Mouse (Mus musculus): ENCODE data around the gene B3gnt9. TPM values are rescaled to one million over a fixed set of nuclear protein-coding genes. Genes with fewer than 3 reads are reported as not detected.

The B3gnt9 gene
- 23.4 and 26.0 TPM in 2 replicates for polyA plus RNA-seq (2015; fragmentation: Nextera tagmentation; extraction: Ambion mirVana)

GRCm38 (mm10) chr8:105254966-105255350 lies at the start of gene B3gnt9:
Gene B3gnt9 (minus strand): TSS chr8:105255153.
- H3K4me3 ChIP-seq, result peak within 1 kb of the TSS; percentile 54
- peaks cover 36% of the 10 kb centered on the region for H3K27me3 ChIP-seq
- H3K4me2 ChIP-seq, result peak within 1 kb of the TSS; percentile 97
- H3K4me1 ChIP-seq, result peaks cover 43% of the 10 kb centered on the region
- H3K9ac ChIP-seq, result peak within 1 kb of the TSS; percentile 54
- H3K27ac ChIP-seq, result peak within 1 kb of the TSS; percentile 84
- 1% methylated on average over 14 of the region's 14 CpGs for WGBS
- ATAC-seq (ENCODE audit: borderline replicate concordance, extremely low read depth, low FRiP score, low TSS enrichment), result peak; percentile 86
- H3K9me3 ChIP-seq, result no peaks in the 10 kb centered on the region
- H3K36me3 ChIP-seq, result peaks cover 33% of the 10 kb centered on the region

- Histone ChIP-seq H3K9ac (no peak overlapping the region), H3K9me3 (no peaks in the 10 kb centered on the region), H3K36me3 (peaks cover 61% of the 10 kb centered on the region), H3K4me1 (peaks cover 37% of the 10 kb centered on the region), H3K4me3 (no peak overlapping the region), H3K27me3 (no peaks in the 10 kb centered on the region), H3K27ac (peak overlapping the region; percentile 47; the same call in 1 of the 2 replicates), H3K4me2 (no peak overlapping the region)
- WGBS, result 65% methylated on average over 9 of the region's 9 CpGs
- ATAC-seq (ENCODE audit: borderline replicate concordance, extremely low read depth, low FRiP score, low TSS enrichment), result no peak
These were observed 48.9 kb upstream of the B3gnt9 start for GRCm38 (mm10) chr8:105303874-105304273.

- WGBS, result 74% methylated on average over 8 of the region's 8 CpGs
- Histone ChIP-seq H3K9me3 (no peaks in the 10 kb centered on the region), H3K9ac (no peak overlapping the region), H3K4me2 (no peak overlapping the region), H3K36me3 (peaks cover 56% of the 10 kb centered on the region), H3K4me3 (no peak overlapping the region), H3K4me1 (peaks cover 42% of the 10 kb centered on the region), H3K27me3 (no peaks in the 10 kb centered on the region), H3K27ac (no peak overlapping the region)
- ATAC-seq (ENCODE audit: borderline replicate concordance, extremely low read depth, low FRiP score, low TSS enrichment), result no peak
These were observed 48.4 kb upstream of the B3gnt9 start for GRCm38 (mm10) chr8:105303396-105303795.

GRCm38 (mm10) chr8:105299962-105300361 lies 45.0 kb upstream of the B3gnt9 start:
- no peak overlapping the region for H3K27ac ChIP-seq
- no peak overlapping the region for H3K4me3 ChIP-seq
- peaks cover 43% of the 10 kb centered on the region for H3K4me1 ChIP-seq
- no peak overlapping the region for H3K4me2 ChIP-seq
- H3K36me3 ChIP-seq, result peaks cover 43% of the 10 kb centered on the region
- ATAC-seq (ENCODE audit: borderline replicate concordance, extremely low read depth, low FRiP score, low TSS enrichment), result no peak
- H3K9ac ChIP-seq, result no peak overlapping the region
- H3K9me3 ChIP-seq, result no peaks in the 10 kb centered on the region
- H3K27me3 ChIP-seq, result no peaks in the 10 kb centered on the region
- 88% methylated on average over 8 of the region's 8 CpGs for WGBS

GRCm38 (mm10) chr8:105298351-105299252 lies 43.6 kb upstream of the B3gnt9 start:
- ATAC-seq (ENCODE audit: borderline replicate concordance, extremely low read depth, low FRiP score, low TSS enrichment), result no peak
- 47% methylated on average over 18 of the region's 18 CpGs for WGBS
- Histone ChIP-seq H3K4me1 (peaks cover 33% of the 10 kb centered on the region), H3K4me2 (peak overlapping the region; percentile 91), H3K9ac (peak overlapping the region; percentile 94), H3K9me3 (no peaks in the 10 kb centered on the region), H3K27me3 (no peaks in the 10 kb centered on the region), H3K27ac (0 out of 2 replicates have a peak overlapping the region, but pooled peaks have one; percentile 65), H3K4me3 (peak overlapping the region; percentile 98), H3K36me3 (peaks cover 36% of the 10 kb centered on the region)

GRCm38 (mm10) chr8:105297511-105298192 lies 42.7 kb upstream of the B3gnt9 start, which contains the start of gene E2f4:
Gene E2f4 (plus strand): TSS chr8:105297663.
- under 1% methylated on average over 58 of the region's 58 CpGs for WGBS
- ATAC-seq (ENCODE audit: borderline replicate concordance, extremely low read depth, low FRiP score, low TSS enrichment), result peak; percentile 83

GRCm38 (mm10) chr8:105295895-105296573 lies 41.1 kb upstream of the B3gnt9 start, which contains the start of gene Exoc3l:
Gene Exoc3l (minus strand): TSS chr8:105296101.
- 44% methylated on average over 11 of the region's 11 CpGs for WGBS
- no peaks in the 10 kb centered on the region for H3K9me3 ChIP-seq
- H3K9ac ChIP-seq, result peak within 1 kb of the TSS; percentile 94
- H3K4me1 ChIP-seq, result peaks cover 33% of the 10 kb centered on the region
- peak within 1 kb of the TSS; percentile 80 for H3K27ac ChIP-seq
- peak within 1 kb of the TSS; percentile 91 for H3K4me2 ChIP-seq
- H3K36me3 ChIP-seq, result peaks cover 17% of the 10 kb centered on the region
- no peak for ATAC-seq (ENCODE audit: borderline replicate concordance, extremely low read depth, low FRiP score, low TSS enrichment)
- no peaks in the 10 kb centered on the region for H3K27me3 ChIP-seq
- peak within 1 kb of the TSS; percentile 98 for H3K4me3 ChIP-seq

More at GRCm38 (mm10) chr8:105297511-105298192, 42.7 kb upstream of the B3gnt9 start, which contains the start of gene E2f4:
- Histone ChIP-seq H3K9me3 (no peaks in the 10 kb centered on the region), H3K4me3 (peak within 1 kb of the TSS; percentile 98), H3K4me1 (peaks cover 33% of the 10 kb centered on the region), H3K27me3 (no peaks in the 10 kb centered on the region), H3K4me2 (peak within 1 kb of the TSS; percentile 91), H3K27ac (peak within 1 kb of the TSS; percentile 80), H3K9ac (peak within 1 kb of the TSS; percentile 94), H3K36me3 (peaks cover 31% of the 10 kb centered on the region)

GRCm38 (mm10) chr8:105295256-105295655 lies 40.3 kb upstream of the B3gnt9 start:
- Histone ChIP-seq H3K27me3 (peaks cover 6% of the 10 kb centered on the region), H3K4me1 (peaks cover 40% of the 10 kb centered on the region), H3K4me3 (peak overlapping the region; percentile 34), H3K4me2 (peak overlapping the region; percentile 46), H3K9me3 (no peaks in the 10 kb centered on the region), H3K36me3 (peaks cover 9% of the 10 kb centered on the region), H3K9ac (0 out of 2 replicates have a peak overlapping the region, but pooled peaks have one; percentile 8), H3K27ac (peak overlapping the region; percentile 80)
- no peak for ATAC-seq (ENCODE audit: borderline replicate concordance, extremely low read depth, low FRiP score, low TSS enrichment)
- 53% methylated on average over 11 of the region's 11 CpGs for WGBS

- WGBS, result 52% methylated on average over 9 of the region's 9 CpGs
- H3K4me3 ChIP-seq, result peak overlapping the region; percentile 34
- ATAC-seq (ENCODE audit: borderline replicate concordance, extremely low read depth, low FRiP score, low TSS enrichment), result no peak
- H3K27ac ChIP-seq, result 0 out of 2 replicates have a peak overlapping the region, but pooled peaks have one; percentile 80
- H3K4me1 ChIP-seq, result peaks cover 42% of the 10 kb centered on the region
- H3K27me3 ChIP-seq, result peaks cover 11% of the 10 kb centered on the region
- H3K9ac ChIP-seq, result 0 out of 2 replicates have a peak overlapping the region, but pooled peaks have one; percentile 8
- peaks cover 4% of the 10 kb centered on the region for H3K36me3 ChIP-seq
- H3K4me2 ChIP-seq, result peak overlapping the region; percentile 46
- no peaks in the 10 kb centered on the region for H3K9me3 ChIP-seq
These were observed 39.8 kb upstream of the B3gnt9 start for GRCm38 (mm10) chr8:105294776-105295175.

GRCm38 (mm10) chr8:105293405-105293804 lies 38.5 kb upstream of the B3gnt9 start:
- Histone ChIP-seq H3K4me3 (no peak overlapping the region), H3K4me2 (peak overlapping the region; percentile 22; the same call in 1 of the 2 replicates), H3K9me3 (no peaks in the 10 kb centered on the region), H3K9ac (no peak overlapping the region), H3K4me1 (peaks cover 41% of the 10 kb centered on the region), H3K27me3 (peaks cover 12% of the 10 kb centered on the region), H3K27ac (no peak overlapping the region), H3K36me3 (no peaks in the 10 kb centered on the region)
- no peak for ATAC-seq (ENCODE audit: borderline replicate concordance, extremely low read depth, low FRiP score, low TSS enrichment)
- 71% methylated on average over 19 of the region's 19 CpGs for WGBS

- Histone ChIP-seq H3K4me3 (no peak overlapping the region), H3K9me3 (no peaks in the 10 kb centered on the region), H3K9ac (no peak overlapping the region), H3K27ac (no peak overlapping the region), H3K4me1 (peaks cover 44% of the 10 kb centered on the region), H3K4me2 (no peak overlapping the region), H3K36me3 (no peaks in the 10 kb centered on the region), H3K27me3 (peaks cover 12% of the 10 kb centered on the region)
- WGBS, result 67% methylated on average over 7 of the region's 7 CpGs
- no peak for ATAC-seq (ENCODE audit: borderline replicate concordance, extremely low read depth, low FRiP score, low TSS enrichment)
These were observed 37.5 kb upstream of the B3gnt9 start for GRCm38 (mm10) chr8:105292471-105292870.
